Mouse (Mus musculus) thymus, adult 2 months (tissue): ENCODE measurements around the gene Ptprd.

Experiments
- CTCF ChIP-seq: fragments of 200-500 bp; IDR thresholded peaks from 2 replicates; pipeline ENCODE4 v1.5.1; 2012; ENCODE audit warnings: mild to moderate bottlenecking, control low read depth, low read length, moderate library complexity, borderline replicate concordance; ENCODE audit not compliant: control insufficient read depth, poor library complexity, insufficient read depth; ENCODE audit errors: extremely low read depth
- POLR2A ChIP-seq: fragments of 200-500 bp; IDR thresholded peaks from 2 replicates; pipeline ENCODE4 v1.6.1; 2012; ENCODE audit warnings: mild to moderate bottlenecking, low read length, control low read depth, moderate library complexity; ENCODE audit not compliant: control insufficient read depth, poor library complexity, insufficient read depth; ENCODE audit errors: extremely low read depth

DNA sequence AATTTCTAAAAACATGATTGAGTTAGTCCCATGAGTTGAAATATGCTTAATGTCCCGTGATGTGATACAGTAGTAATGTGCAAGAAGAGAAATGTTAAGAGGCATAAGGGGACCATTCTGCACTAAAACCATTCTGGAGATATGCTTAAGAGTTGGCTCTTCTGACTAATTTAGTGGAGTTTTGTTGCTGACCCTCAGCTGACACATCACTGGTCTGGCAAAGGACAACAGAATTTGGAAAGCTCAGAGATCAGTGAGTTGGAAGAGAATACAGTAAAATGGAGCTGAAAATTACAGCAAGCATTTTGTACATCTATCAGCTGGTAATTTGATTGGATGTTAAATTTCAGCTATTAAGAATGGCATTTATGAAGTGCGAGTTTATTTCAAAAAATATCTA is 2248.8 kb downstream of the Ptprd start:
- no peak for TF ChIP-seq CTCF
- no peak for TF ChIP-seq POLR2A
